Mouse (Mus musculus): ENCODE measurements around the gene Stat2. TPM values are rescaled to one million over a fixed set of nuclear protein-coding genes. Genes with fewer than 3 reads are reported as not detected.

Stat2 gene
- total RNA-seq, 2 experiments from 2014 or later, result 5.9 to 7.6 TPM

Other genes starting within 250 kb of the Stat2 start
- gene Naca, start 235.0 kb upstream of the Stat2 start, total RNA-seq (2021), result 100 to 1,000 TPM; 517 to 566 TPM
- 10 to 100 TPM; 76.1 to 84.5 TPM for gene Ptges3, start 211.6 kb upstream of the Stat2 start, total RNA-seq (2021)
- 1,000 to 10,000 TPM; 3,585 to 4,036 TPM for gene Atp5b, start 187.3 kb upstream of the Stat2 start, total RNA-seq (2021)
- gene Baz2a, start 179.0 kb upstream of the Stat2 start, total RNA-seq (2021), result 10 to 100 TPM; 16.1 to 22.7 TPM
- gene Rbms2, start 90.3 kb upstream of the Stat2 start, total RNA-seq (2021), result 10 to 100 TPM; 64.2 to 65.3 TPM
- 1 to 10 TPM; 1.1 to 1.4 TPM for gene Gls2, start 76.1 kb upstream of the Stat2 start, total RNA-seq (2021)
- 10 to 100 TPM; 36.9 to 37.7 TPM for gene Spryd4, start 58.8 kb upstream of the Stat2 start, total RNA-seq (2021)
- gene Mip, start 44.7 kb upstream of the Stat2 start, total RNA-seq (2021), result not detected
- 1 to 10 TPM; 7.5 to 8.8 TPM for gene Timeless, start 38.5 kb upstream of the Stat2 start, total RNA-seq (2021)
- gene Apon, start 16.5 kb upstream of the Stat2 start, total RNA-seq (2021), result under 1 TPM; 0.14 to 0.20 TPM
- gene Apof, start 1.9 kb upstream of the Stat2 start, total RNA-seq (2021), result under 1 TPM in 1 of 2 experiments, not detected in 1; 0.20 TPM
- not detected for gene Il23a, start 28.2 kb downstream of the Stat2 start, total RNA-seq (2021)
- gene Pan2, start 32.8 kb downstream of the Stat2 start, total RNA-seq (2021), result 10 to 100 TPM in 1 of 2 experiments, 1 to 10 TPM in 1; 10.0 to 13.9 TPM
- gene Cnpy2, start 51.9 kb downstream of the Stat2 start, total RNA-seq (2021), result 10 to 100 TPM; 62.5 to 71.7 TPM
- 100 to 1,000 TPM; 483 to 549 TPM for gene Cs, start 67.2 kb downstream of the Stat2 start, total RNA-seq (2021)
- gene Coq10a, start 98.4 kb downstream of the Stat2 start, total RNA-seq (2021), result 100 to 1,000 TPM; 170 to 198 TPM
- gene Ankrd52, start 106.6 kb downstream of the Stat2 start, total RNA-seq (2021), result 10 to 100 TPM; 47.3 to 50.9 TPM
- gene Slc39a5, start 130.7 kb downstream of the Stat2 start, total RNA-seq (2021), result not detected
- 10 to 100 TPM; 50.7 to 51.3 TPM for gene Nabp2, start 140.9 kb downstream of the Stat2 start, total RNA-seq (2021)
- gene Rnf41, start 141.1 kb downstream of the Stat2 start, total RNA-seq (2021), result 10 to 100 TPM; 16.4 to 19.1 TPM
- 10 to 100 TPM; 47.0 to 62.8 TPM for gene Smarcc2, start 188.7 kb downstream of the Stat2 start, total RNA-seq (2021)
- 100 to 1,000 TPM; 305 to 356 TPM for gene Myl6, start 223.6 kb downstream of the Stat2 start, total RNA-seq (2021)
- gene Myl6b, start 228.1 kb downstream of the Stat2 start, total RNA-seq (2021), result 100 to 1,000 TPM in 1 of 2 experiments, 10 to 100 TPM in 1; 68.8 to 101 TPM